Mouse (Mus musculus) T-helper 2 cell (primary cell): ENCODE data around the gene Ctns.

Experiments used
- in situ Hi-C: fragments of 300-600 bp; cut with MboI, MseI; formaldehyde crosslinking; loops from one replicate; pipeline ENCODE4 v1.15.1; 2025; ENCODE audit warnings: high pct_unique_total_duplicates

Ctns gene

GRCm38 (mm10) chr11:73146026-73146974 is 52.5 kb downstream of the Ctns start:
- in situ Hi-C loops: loop anchor here (25.0 kb wide), 1 partner anchor 591 kb away; no protein-coding TSS in a partner anchor

DNA sequence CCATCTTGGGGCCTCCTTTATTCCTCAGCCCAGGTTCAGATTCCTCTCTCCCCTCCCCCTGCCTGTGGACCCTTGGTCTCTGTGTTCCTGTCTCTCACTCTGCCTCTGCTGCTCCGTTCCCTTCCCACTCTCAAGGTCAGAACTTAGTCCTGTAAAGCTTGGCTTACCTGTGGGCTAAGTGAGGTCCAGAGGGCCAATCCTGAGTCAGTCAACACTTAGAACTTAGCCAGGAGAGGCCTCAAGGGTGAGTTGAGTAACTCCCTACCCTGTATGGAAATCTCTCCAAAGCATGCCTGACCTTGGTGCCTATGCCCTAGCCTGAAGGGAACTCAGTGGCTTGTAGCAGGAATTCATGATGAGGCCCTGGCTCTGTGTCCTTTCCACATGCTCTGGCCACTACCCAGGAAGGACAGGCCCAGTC is 54.6 kb downstream of the Ctns start:
- in situ Hi-C loops: loop anchor here (25.0 kb wide), 1 partner anchor 593 kb away; no protein-coding TSS in a partner anchor

- in situ Hi-C loops: loop anchor here (5.0 to 25.0 kb wide), 3 partner anchors 39 to 1237 kb away; partner anchors contain the start of genes Emc6 and Tax1bp3
These were observed 61.0 kb downstream of the Ctns start, which contains the start of gene Haspin for GRCm38 (mm10) chr11:73137591-73138501. Gene Haspin, minus strand, starts transcription at chr11:73138294.

DNA sequence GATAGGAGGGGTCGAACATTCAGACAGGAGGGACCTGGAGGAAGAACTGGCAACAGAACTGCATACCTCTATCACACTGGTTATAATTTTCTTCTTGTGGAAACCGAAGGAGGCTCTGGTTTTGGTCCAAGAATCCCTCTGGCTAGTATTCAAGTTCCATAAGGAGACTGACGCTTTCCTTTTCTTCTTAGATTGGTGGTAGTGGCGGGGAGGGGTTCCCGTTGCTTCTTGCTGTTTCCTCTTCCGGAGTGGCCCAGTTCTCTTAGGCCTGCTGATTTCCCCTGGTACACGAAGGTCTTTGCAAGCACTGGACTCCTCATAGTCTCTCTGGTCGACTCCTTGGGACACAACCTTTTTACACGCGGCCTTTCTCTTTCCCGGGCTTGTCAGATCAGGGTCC is 61.7 kb downstream of the Ctns start:
- in situ Hi-C loops: loop anchor here (5.0 to 25.0 kb wide), 3 partner anchors 40 to 1238 kb away; partner anchors contain the start of genes Emc6 and Tax1bp3

GRCm38 (mm10) chr11:73136587-73136986 is 62.3 kb downstream of the Ctns start:
- in situ Hi-C loops: loop anchor here (5.0 to 25.0 kb wide), 3 partner anchors 41 to 1238 kb away; partner anchors contain the start of genes Emc6 and Tax1bp3

- in situ Hi-C loops: loop anchor here (10.0 to 25.0 kb wide), 2 partner anchors 603 to 1241 kb away; no protein-coding TSS in a partner anchor
These were observed 64.6 kb downstream of the Ctns start for GRCm38 (mm10) chr11:73134222-73134621.
